Mouse (Mus musculus): ENCODE data around the gene Fkbp7. TPM values are rescaled to one million over a fixed set of nuclear protein-coding genes. Genes with fewer than 3 reads are reported as not detected.
"Not testable (repeated sequence)": the region's sequence is repeated elsewhere in the genome, so short reads cannot be mapped to it uniquely, and the experiment has no call there.

The Fkbp7 gene
- total RNA-seq, 2 experiments from 2014 or later = 6.6 to 8.6 TPM

GRCm38 (mm10) chr2:76672134-76672745, 676 bp downstream of the Fkbp7 start:
- no peak for ATAC-seq (replicated peaks; ENCODE audit: low FRiP score, low TSS enrichment, poor library complexity, severe bottlenecking)

- ATAC-seq (replicated peaks; ENCODE audit: low FRiP score, low TSS enrichment, poor library complexity, severe bottlenecking) = no peak
Measured at GRCm38 (mm10) chr2:76671641-76672040, 1.3 kb downstream of the Fkbp7 start.

- ATAC-seq (replicated peaks; ENCODE audit: low FRiP score, low TSS enrichment, poor library complexity, severe bottlenecking) = no peak
Measured at GRCm38 (mm10) chr2:76667200-76667599, 5.7 kb downstream of the Fkbp7 start.

GRCm38 (mm10) chr2:76665531-76665930, 7.4 kb downstream of the Fkbp7 start:
- ATAC-seq (replicated peaks; ENCODE audit: low FRiP score, low TSS enrichment, poor library complexity, severe bottlenecking) = no peak

- no peak for ATAC-seq (replicated peaks; ENCODE audit: low FRiP score, low TSS enrichment, poor library complexity, severe bottlenecking)
Measured at GRCm38 (mm10) chr2:76659419-76659818, 13.5 kb downstream of the Fkbp7 start.

GRCm38 (mm10) chr2:76658551-76658950, 14.4 kb downstream of the Fkbp7 start:
- ATAC-seq (replicated peaks; ENCODE audit: low FRiP score, low TSS enrichment, poor library complexity, severe bottlenecking) = no peak

GRCm38 (mm10) chr2:76655982-76656381, 16.9 kb downstream of the Fkbp7 start:
- peak; percentile 79 for ATAC-seq (replicated peaks; ENCODE audit: low FRiP score, low TSS enrichment, poor library complexity, severe bottlenecking)

- no peak for ATAC-seq (replicated peaks; ENCODE audit: low FRiP score, low TSS enrichment, poor library complexity, severe bottlenecking)
Measured at GRCm38 (mm10) chr2:76655444-76655843, 17.5 kb downstream of the Fkbp7 start.

GRCm38 (mm10) chr2:76654646-76655045, 18.3 kb downstream of the Fkbp7 start:
- no peak for ATAC-seq (replicated peaks; ENCODE audit: low FRiP score, low TSS enrichment, poor library complexity, severe bottlenecking)

- ATAC-seq (replicated peaks; ENCODE audit: low FRiP score, low TSS enrichment, poor library complexity, severe bottlenecking) = no peak
Measured at GRCm38 (mm10) chr2:76653070-76653469, 19.8 kb downstream of the Fkbp7 start.

GRCm38 (mm10) chr2:76648666-76649141, 24.2 kb downstream of the Fkbp7 start:
- peak; percentile 7; the same call in 1 of the 2 replicates for ATAC-seq (replicated peaks; ENCODE audit: low FRiP score, low TSS enrichment, poor library complexity, severe bottlenecking)

- peak; percentile 92 for ATAC-seq (replicated peaks; ENCODE audit: low FRiP score, low TSS enrichment, poor library complexity, severe bottlenecking)
Measured at GRCm38 (mm10) chr2:76647883-76648570, 24.9 kb downstream of the Fkbp7 start, which contains the start of the genes Prkra and Pjvk. Gene Prkra (minus strand): TSS chr2:76648015. Gene Pjvk (plus strand): TSS chr2:76648476.

- ATAC-seq (replicated peaks; ENCODE audit: low FRiP score, low TSS enrichment, poor library complexity, severe bottlenecking) = no peak
Measured at GRCm38 (mm10) chr2:76647441-76647869, 25.5 kb downstream of the Fkbp7 start.

GRCm38 (mm10) chr2:76643801-76644200, 29.1 kb downstream of the Fkbp7 start:
- ATAC-seq (replicated peaks; ENCODE audit: low FRiP score, low TSS enrichment, poor library complexity, severe bottlenecking) = peak; percentile 55

GRCm38 (mm10) chr2:76639637-76640036, 33.3 kb downstream of the Fkbp7 start:
- ATAC-seq (replicated peaks; ENCODE audit: low FRiP score, low TSS enrichment, poor library complexity, severe bottlenecking) = no peak

- no peak for ATAC-seq (replicated peaks; ENCODE audit: low FRiP score, low TSS enrichment, poor library complexity, severe bottlenecking)
Measured at GRCm38 (mm10) chr2:76631600-76631999, 41.3 kb downstream of the Fkbp7 start.

- ATAC-seq (replicated peaks; ENCODE audit: low FRiP score, low TSS enrichment, poor library complexity, severe bottlenecking) = peak; percentile 71
Measured at GRCm38 (mm10) chr2:76630293-76630692, 42.6 kb downstream of the Fkbp7 start.

GRCm38 (mm10) chr2:76622316-76622715, 50.6 kb downstream of the Fkbp7 start:
- ATAC-seq (replicated peaks; ENCODE audit: low FRiP score, low TSS enrichment, poor library complexity, severe bottlenecking) = not testable (repeated sequence)

GRCm38 (mm10) chr2:76621724-76622123, 51.2 kb downstream of the Fkbp7 start:
- no peak for ATAC-seq (replicated peaks; ENCODE audit: low FRiP score, low TSS enrichment, poor library complexity, severe bottlenecking)

GRCm38 (mm10) chr2:76620188-76620587, 52.7 kb downstream of the Fkbp7 start:
- no peak for ATAC-seq (replicated peaks; ENCODE audit: low FRiP score, low TSS enrichment, poor library complexity, severe bottlenecking)

- ATAC-seq (replicated peaks; ENCODE audit: low FRiP score, low TSS enrichment, poor library complexity, severe bottlenecking) = peak; percentile 79
Measured at GRCm38 (mm10) chr2:76618078-76618477, 54.8 kb downstream of the Fkbp7 start.

Measured in megakaryocyte-erythroid progenitor cell, adult 5-6 weeks (primary cell).